Mouse (Mus musculus) T-helper 2 cell (primary cell): ENCODE data around the gene Pafah1b2.

Experiments used
- in situ Hi-C: fragments of 300-600 bp; cut with MboI, MseI; formaldehyde crosslinking; loops from one replicate; pipeline ENCODE4 v1.15.1; 2025; ENCODE audit warnings: high pct_unique_total_duplicates

Gene Pafah1b2

DNA sequence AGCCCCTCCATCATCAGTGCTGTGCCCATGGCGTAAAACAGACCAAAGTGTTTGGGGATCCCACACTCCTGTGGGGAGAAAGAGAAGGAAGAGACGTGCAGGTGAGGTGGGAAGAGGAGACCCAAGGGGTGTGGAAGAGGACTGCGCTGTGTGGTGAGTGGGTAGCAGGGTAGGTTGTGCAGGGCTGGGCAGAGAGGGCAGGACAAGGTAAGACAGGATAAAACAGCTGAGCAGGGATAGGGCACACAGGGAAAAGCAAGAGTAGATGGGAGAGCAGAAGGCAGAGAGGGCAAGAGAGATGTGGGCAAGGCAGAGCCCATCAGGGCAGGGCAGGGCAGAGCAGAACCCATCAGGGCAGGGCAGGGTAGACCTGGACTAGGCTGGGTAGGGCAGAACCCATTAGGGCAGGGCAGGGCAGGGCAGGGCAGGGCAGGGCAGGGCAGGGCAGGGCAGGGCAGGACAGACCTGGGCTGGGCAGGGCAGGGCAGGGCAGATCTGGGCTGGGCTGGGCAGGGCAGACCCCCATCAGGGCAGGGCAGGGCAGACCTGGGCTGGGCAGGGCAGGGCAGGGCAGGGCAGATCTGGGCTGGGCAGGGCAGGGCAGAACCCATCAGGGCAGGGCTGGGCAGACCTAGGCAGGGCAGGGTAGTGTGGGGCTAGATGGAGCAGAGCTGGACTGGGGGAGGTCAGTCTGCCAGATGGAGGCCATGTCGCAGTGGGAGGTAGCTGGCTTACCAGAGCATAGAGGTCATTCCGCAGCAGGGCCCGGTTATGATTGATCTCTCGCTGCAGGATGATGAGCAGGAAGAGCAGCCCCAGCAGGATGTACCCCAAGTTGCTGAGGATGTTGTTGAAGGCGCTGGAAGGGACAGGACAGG lies 68.6 kb downstream of the Pafah1b2 start:
- in situ Hi-C loops, result no loop called here

DNA sequence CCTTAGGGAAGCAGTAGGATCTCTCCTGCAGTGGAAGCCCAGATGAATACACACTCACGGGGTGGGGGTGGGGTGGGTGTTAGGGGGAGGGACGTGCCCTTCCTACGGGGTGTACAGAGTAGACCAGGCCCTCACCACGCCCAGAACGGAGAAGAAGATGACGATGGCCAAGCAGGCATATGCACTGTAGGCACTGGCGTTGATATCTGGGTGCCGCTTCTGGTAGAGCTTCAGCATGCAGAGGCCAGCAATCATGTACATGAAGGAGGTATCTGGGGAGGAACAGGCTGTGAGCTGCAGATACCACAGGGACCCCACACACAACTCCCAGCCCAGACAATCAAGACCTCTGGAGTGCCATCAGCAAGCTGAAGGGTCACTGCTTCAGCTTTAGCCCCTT lies 69.6 kb downstream of the Pafah1b2 start:
- in situ Hi-C loops, result no loop called here

DNA sequence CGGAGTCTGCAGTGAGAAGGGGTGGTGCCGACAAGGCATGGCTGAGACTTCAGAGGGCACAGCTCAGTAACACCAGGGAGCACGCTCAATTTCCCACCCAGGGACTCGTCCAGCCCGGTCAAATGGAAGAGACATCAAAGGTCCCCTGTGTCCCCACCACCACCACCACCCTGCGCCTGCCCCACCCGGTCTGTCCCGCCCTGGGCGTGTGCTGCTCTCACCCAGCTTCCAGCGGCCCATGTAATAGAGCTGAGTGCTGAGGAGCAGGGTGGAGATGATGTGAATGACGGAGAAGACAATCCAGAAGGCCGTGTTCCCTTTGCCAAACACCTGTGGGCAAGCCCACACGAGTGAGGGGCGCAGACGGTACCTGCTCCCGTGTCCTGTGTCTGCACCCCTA lies 70.0 kb downstream of the Pafah1b2 start:
- in situ Hi-C loops, result no loop called here

DNA sequence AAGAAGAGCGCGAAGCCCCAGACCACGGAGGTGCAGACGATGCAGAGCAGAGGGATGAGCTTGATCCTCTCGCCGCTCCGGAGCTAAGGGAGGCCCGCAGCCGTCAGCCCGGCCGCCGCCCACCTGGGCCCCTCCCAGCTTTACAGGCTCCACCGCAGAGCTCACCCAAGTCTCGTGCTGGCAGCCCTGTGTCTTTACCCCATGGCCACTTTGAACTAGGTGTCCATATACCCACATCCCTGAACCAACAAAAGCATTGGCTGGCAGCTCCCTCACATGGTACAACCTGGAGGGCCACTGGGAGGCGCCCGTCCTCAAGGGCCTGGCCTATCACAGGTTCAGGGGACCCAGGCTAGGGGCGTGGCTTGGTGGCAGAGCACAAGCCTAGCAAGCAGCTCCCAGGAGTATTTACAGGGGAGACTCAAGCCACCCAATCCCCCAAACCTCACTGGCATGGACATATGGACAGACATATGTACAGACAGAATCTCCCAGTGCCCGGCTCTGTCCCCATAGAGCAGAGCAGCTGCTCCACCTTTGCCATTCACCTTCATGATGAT lies 71.1 kb downstream of the Pafah1b2 start:
- in situ Hi-C loops, result no loop called here

DNA sequence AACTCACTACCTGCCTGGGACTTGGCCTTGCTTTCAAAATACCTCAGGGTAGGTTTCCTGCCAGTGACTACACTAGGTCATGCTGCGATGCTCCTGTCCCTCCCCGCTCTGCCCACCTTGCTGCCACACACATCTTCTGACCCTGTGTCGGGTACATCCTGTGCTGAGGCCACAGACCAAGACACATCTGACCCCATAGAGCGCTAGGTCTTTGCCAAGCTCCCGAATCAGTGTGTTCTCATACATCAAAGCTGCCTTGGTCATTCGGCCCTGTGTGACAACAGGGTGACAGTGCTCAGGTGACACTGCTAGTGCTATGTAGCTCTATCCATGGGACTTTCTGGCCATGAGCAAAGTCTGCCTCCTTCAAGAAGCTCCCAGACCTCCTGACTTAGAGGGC lies 72.7 kb downstream of the Pafah1b2 start:
- in situ Hi-C loops, result loop anchor here (10.0 kb wide), 1 partner anchor 115 kb away; the partner anchor contains the start of gene Cep164

DNA sequence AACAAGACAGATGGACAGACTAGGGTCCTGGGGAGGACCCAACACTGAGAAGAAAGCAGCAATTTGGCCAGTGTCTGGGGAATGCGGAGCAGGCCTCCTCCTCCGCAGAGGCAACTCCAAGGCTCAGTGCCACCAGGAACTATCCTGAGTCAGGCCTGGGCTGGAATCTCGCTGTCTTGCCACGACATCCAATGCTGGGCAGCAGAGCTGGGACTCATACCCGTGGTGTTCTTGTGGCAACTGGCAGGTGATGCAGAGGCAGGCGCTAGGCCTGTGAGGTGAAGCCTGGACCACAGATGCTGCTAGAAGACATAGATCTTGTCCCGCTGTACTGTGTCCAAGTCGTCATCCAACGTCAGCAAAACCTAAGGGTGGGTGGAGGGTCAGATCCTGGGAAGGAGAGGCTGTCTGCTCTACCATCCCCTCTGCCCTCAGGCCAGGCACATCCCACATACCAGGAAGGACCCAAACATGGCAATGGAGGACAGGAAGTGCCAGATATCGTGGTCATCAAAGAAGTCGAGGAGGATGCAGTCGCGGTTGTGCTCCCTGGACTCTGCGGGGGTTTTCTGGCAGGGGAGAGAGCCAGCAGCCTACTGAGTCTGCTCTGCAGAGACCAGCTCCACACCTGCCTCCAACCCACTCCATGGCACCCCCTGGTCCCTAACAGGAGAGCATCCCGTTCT lies 73.4 kb downstream of the Pafah1b2 start:
- in situ Hi-C loops, result loop anchor here (10.0 kb wide), 1 partner anchor 114 kb away; the partner anchor contains the start of gene Cep164

DNA sequence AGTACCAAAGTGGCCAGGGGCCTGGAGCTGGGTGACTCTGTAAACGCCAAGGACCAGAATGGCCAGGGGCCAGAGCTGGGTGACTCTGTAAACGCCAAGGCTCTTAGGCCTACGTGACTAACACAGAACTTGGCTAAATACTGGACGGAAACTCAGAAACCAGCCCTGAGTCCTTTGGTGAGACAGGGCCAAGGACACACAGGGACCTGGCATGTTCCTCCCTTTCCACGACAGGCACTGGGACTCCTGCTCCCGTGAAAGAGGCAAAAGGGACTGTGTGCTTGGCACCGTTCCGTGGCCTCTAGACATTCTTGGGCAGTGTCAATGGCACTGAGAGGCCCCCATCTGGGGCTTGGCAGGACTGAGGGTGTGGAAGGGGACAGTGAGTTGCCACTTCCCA lies 74.4 kb downstream of the Pafah1b2 start:
- in situ Hi-C loops, result loop anchor here (10.0 kb wide), 1 partner anchor 113 kb away; the partner anchor contains the start of gene Cep164

DNA sequence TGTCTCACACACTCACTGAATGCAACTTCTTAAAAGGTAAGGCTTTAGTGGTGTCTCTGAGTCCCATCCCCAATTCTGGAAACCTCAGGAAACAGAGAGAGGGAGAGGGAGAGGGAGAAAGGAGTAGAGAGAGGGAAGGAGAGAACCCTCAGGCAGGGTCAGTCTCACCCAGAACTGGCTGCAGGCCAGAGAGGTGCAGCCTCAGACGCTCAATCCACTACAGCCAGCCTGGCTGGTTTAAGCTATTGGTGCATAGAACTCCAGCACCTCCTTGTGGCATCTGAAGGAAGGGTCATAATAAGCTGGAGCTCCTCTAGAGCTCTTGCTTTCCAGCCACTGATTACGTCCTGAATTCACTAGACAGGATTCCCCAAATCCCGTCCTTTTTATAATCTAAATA lies 75.6 kb downstream of the Pafah1b2 start:
- in situ Hi-C loops, result loop anchor here (10.0 kb wide), 1 partner anchor 112 kb away; the partner anchor contains the start of gene Cep164

DNA sequence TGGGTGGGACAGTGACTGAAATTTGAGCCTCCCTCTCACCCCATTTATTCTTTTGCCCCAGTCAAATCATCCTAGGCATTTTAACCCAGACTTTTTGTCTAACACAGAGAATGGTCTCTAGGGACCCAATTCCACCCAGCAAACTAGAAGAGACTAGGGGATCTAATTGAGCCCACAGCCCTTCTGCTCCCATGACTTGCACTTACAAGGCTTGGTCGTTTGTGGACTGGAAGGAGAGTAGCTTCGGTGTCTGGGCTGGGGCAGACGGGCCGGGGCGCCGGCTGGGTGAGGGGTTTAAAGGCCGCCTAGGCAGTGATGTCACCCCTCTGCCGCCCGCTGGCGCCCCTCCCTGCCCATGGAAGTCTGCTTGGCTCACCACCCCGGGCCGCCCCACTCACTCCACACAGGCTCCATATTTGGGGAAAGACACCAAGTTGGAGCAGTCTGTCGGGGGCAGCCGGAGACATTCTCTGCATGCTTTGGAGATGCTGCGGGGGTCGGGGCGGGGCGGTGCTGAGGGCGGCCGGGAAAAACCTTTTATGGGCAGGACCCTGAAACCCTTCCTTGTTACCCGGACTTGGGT lies 76.8 kb downstream of the Pafah1b2 start, which contains the start of gene Tagln:
Gene Tagln, minus strand, starts transcription at position 431 of the 583 bp plus-strand sequence.
- in situ Hi-C loops, result loop anchor here (10.0 kb wide), 1 partner anchor 111 kb away; the partner anchor contains the start of gene Cep164

DNA sequence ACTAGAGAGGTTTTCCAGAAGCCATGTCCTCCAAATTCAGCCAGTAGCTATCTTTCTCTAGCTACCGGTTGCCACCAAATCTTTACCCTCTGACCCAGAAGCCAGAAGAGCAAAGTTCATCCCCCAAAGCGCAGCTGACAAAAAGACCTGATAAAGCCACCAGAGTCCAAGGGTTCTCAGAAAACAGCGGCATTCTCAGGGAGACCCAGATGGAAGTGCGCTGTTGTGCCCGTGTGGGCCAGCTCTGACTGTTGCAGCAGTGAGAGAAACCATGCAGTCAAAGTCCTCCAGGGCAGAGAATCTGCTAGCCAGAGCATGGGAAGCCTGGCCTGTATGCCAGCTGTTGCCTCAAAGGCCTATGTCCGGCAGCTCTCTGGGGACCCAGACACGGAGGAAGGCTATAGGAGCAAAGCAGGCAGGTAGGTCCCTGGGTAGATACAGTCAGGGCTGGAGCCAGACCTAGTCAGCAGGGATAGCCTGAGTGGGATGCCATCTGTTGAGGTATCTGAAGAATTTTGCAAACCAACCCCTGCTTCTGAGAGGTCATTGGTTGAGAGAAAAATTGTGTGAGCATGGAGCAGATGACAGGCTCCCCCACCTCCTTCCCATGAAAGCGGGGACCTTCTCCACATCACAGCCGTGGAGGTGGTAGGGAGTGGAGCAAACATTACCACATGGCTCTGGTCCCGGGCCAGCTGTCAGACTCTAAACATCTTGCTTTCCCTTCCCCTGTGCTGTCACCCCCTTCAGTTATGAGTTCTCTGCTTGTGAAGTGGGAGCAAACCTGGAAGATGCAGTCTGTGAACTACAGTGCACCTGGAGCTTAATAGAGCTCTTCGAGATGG lies 79.7 kb downstream of the Pafah1b2 start:
- in situ Hi-C loops, result loop anchor here (10.0 kb wide), 1 partner anchor 108 kb away; the partner anchor contains the start of gene Cep164

DNA sequence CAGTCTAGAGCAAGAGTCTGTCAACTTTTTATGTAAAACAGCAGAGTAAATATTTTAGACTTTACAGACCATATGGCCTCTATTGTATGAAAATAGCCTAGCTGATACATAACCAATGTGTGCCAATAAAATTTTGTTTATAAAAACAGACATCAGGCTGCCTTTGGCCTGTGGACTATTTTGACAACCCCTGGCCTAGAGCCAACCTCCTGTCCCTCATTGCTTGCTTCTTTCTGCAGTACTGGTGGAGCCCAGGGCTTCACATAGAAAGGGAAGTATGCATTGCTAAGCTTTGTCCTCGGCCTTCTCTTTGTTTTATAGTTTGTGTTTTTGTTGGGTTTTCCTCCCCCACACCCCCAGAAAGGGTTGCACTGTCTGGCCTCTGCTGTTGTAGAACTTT lies 80.5 kb downstream of the Pafah1b2 start:
- in situ Hi-C loops, result loop anchor here (10.0 kb wide), 1 partner anchor 107 kb away; the partner anchor contains the start of gene Cep164

DNA sequence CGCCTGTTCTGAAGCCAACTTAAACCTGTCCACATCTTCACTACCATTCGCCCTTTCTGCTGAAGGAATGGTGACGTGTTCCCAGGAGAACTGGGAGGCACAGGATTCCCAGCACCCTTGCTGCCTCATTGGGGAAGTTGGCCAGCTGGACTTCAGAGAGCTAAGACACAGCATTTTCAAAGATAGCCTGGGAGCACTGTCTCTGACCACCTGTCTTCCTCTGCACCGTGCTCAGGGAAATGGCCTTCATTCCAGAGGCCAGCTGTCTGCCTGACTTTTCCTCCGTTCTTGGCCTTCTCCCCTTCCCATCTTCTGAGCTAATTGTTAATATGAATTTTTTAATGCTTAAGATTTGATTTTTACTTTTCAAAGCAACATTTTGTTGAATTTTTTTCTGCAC lies 83.2 kb downstream of the Pafah1b2 start:
- in situ Hi-C loops, result no loop called here

DNA sequence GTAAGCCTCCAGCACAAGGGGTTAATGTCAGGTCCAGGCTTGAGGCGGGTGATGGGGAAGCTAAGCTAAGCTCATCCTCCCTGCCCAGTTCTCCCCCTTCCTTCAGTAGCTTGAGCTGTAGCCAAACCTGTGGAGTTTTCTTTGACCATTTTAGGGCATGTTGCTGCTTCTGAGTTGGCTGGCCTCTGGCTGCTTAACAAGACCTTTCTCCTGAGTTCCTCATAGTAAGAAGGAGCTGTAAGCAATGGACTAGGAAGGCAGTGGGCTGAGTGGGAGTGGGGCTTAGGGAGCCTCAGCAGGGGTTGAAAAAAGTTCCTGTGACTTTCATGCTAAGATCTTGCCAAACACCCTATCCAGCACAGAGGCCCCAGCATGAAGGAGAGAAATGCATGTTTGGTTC lies 92.6 kb downstream of the Pafah1b2 start:
- in situ Hi-C loops, result no loop called here

DNA sequence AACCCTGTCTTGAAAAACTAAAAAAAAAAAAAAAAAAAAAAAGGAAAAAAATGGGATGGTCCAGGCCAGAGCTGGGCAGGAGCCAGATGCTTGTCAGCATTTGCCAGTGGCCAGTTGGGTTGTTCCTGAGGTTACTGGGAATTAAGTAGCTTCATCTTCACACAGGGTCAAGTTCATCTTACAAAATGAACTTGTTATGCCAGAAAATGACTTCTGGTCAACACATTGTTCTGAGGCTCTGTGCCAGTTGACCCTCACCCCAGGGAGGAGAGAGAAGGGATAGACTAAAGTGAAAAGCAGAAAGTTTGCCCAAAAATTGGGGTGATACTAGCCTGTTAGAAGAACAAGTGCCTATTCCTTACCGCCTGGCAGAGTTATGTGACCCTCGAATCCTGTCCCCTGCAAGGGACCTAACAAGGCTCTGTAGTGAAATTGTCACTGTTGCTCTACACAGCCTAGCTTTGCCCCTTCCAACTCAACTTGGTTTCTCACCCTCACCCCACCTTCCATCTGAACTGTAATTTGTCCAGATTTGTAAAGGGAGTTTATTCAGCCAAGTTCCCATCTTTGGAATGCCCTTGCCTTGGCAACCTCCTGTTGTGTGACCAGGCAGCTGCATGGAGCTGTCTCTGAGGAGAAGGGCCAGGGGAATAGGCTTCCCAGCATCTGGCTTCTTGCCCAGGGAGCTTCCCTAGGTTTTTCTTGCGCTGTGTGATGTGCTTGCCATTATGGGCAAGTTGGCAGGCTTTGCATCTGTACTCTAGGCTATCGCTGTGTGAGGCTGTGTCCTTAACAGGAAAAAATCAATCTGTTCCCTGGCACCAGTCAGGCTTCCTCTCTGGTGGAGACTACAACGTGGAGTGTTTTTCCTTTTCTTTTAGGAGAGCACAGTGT lies 95.2 kb downstream of the Pafah1b2 start:
- in situ Hi-C loops, result no loop called here

DNA sequence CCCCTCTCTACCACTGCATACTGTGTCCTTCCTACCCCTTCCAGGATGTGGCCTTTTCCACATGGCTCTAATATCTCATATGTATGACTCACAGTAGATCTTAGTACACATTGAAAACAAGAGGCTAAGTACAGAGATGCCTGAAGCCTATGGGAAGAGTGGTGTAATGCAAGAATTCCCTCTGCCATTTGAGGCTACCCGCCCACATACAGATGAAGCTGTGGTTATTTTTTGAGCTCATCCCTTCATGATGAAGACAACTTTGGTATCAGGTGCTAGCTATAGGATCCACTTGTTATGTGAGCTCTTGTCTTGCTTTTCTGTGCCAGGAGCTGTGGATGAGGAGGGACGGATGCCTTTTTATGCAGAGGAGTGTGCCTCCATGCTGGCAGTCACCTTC lies 96.8 kb downstream of the Pafah1b2 start:
- in situ Hi-C loops, result no loop called here
